Mouse (Mus musculus): Measurements from ENCODE around the gene Styk1. TPM values are rescaled to one million over a fixed set of nuclear protein-coding genes. Genes with fewer than 3 reads are reported as not detected.

The Styk1 gene
- polyA plus RNA-seq, 1 experiment = 1.9 TPM

DNA sequence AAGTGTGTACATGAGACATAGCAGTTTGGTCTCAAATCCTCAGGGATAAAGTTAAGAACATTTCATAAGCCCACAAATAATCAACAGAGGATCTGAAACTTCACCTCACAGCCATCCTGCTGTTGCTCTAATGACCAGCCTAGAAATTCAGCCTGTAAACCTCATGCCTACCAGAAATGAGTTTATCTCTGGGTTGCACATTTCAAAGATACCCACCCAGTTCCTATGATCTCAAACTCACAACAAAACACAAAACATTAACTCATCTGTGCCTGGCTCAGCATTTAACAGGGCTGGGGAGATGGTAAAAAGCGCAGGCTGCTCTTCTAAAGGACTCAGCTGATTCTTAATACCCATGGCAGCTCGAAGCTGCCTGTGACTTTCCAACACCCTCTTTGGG, 11.0 kb upstream of the Styk1 start:
- DNase-seq (ENCODE audit: low read depth) = no peak
- TF ChIP-seq CTCF (IDR thresholded peaks at IDR 0.05; ENCODE audit: borderline replicate concordance, extremely low read depth, insufficient read depth, insufficient read length) = no peak
- TF ChIP-seq POLR2A (IDR thresholded peaks at IDR 0.05; ENCODE audit: borderline replicate concordance, extremely low read depth, insufficient read depth, insufficient read length, poor library complexity, severe bottlenecking) = no peak

DNA sequence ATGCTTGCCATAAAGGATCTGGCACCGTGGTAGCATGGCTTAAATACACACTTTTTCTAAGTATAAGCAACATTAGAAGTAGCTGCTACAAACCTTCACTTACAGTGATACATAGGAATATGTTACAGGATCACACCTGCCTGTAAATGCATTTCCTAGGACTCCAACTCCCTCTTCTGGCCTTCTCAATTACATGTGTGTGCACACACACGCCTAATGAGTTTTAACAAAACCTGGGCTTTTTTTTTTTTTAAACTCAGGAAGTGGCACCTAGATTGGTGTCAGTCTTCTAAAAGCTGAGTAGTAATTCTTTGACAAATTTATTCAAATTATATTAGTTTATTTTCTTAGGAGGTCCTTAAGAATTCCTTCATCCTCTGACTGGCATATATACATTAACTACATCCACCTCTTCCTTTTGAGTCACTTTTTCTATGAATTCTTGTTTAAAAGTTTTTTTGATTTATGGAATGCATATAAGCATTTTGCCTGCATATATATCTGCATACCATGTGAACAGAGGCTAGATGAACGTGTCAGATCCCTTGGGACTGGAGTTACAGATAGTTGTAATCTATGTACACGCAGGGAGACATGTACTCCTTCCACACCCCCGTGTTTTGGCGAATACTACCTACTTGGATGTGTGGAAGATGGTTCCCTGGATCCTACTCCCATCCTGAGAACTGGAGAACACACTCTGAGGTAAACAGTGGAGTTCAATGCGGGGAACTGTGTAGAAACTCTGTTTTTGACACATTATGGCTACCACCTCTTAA, 9.8 kb upstream of the Styk1 start:
- no peak for DNase-seq (ENCODE audit: low read depth)
- TF ChIP-seq POLR2A (IDR thresholded peaks at IDR 0.05; ENCODE audit: borderline replicate concordance, extremely low read depth, insufficient read depth, insufficient read length, poor library complexity, severe bottlenecking) (no peak), CTCF (IDR thresholded peaks at IDR 0.05; ENCODE audit: borderline replicate concordance, extremely low read depth, insufficient read depth, insufficient read length) (no peak)

DNA sequence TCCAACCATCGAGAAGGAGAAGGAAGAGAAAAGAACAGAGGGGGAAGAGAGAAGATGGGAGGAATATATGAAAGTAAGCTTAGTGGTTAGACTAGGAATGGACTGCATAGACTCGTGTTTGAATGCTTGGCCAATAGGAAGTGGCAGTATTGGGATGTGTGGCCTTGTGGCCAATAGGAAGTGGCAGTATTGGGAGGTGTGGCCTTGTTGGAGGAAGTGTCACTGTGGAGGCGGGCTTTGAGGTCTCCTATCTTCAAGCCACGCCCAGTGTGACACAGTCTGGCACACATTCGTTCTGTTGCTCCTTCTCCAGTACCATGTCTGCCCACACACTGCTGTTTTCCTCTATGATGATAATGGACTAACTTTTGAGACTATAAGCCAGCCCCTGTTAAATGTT, 7.3 kb upstream of the Styk1 start:
- DNase-seq (ENCODE audit: low read depth) = no peak
- TF ChIP-seq CTCF (IDR thresholded peaks at IDR 0.05; ENCODE audit: borderline replicate concordance, extremely low read depth, insufficient read depth, insufficient read length) (no peak), POLR2A (IDR thresholded peaks at IDR 0.05; ENCODE audit: borderline replicate concordance, extremely low read depth, insufficient read depth, insufficient read length, poor library complexity, severe bottlenecking) (no peak)

DNA sequence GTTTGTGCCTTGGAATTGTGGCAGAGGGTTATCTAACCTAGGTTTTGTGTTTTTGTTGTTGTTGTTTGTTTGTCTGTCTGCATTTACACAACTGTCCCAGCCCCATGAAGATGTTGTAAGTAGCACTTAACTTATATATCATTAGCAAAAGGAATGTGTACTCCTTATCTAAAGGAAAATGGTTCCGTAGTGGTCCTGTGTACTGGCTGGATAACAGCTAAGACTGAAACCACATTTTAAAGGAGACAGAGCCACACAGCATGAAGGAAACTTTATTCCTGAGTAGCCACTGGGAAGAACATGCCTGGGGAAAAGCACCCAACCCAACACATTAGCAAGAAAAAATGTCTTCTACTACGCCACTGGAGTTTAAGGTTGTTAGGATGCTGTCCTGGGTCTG, 6.1 kb upstream of the Styk1 start:
- DNase-seq (ENCODE audit: low read depth) = no peak
- TF ChIP-seq CTCF (IDR thresholded peaks at IDR 0.05; ENCODE audit: borderline replicate concordance, extremely low read depth, insufficient read depth, insufficient read length) = no peak
- TF ChIP-seq POLR2A (IDR thresholded peaks at IDR 0.05; ENCODE audit: borderline replicate concordance, extremely low read depth, insufficient read depth, insufficient read length, poor library complexity, severe bottlenecking) = no peak

DNA sequence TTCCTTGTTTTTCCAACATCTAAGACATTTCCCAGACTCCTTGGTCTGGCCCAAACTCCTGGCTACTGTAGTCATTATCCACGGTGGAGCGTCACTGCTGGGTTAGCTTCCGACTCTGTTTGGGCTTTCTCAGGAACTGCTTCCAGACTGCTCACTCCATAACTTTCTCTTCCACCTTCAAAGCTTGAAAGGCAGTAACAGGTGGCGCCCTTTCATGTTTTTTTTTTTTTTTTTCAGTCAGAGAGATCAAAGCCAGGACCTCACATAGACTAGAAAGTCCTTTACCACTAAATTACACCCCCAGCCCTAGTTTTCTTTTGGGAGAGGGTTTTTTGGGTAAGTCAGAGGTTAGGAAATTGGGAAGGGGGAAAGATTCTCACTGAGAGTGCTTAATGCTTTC, 1.5 kb upstream of the Styk1 start:
- DNase-seq (ENCODE audit: low read depth) = no peak
- TF ChIP-seq POLR2A (IDR thresholded peaks at IDR 0.05; ENCODE audit: borderline replicate concordance, extremely low read depth, insufficient read depth, insufficient read length, poor library complexity, severe bottlenecking) (no peak), CTCF (IDR thresholded peaks at IDR 0.05; ENCODE audit: borderline replicate concordance, extremely low read depth, insufficient read depth, insufficient read length) (no peak)

DNA sequence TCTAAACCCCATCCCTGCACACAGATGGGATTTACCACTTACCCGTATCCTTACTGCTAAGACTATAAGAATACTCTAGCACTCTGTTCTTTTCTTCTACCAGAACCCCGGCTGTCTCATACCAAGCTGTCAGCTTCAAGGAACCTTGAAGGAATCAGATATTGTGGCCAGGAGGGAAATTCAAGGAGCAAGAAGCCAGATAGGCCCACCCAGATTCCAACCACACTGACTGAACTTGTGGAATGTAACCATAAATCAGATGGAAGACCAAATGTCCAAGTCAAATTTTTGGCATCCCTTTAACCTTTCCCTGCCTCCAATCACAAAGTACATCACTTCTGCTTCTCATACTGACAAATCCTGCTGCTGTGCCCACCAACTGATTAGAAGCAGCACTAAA, 6.4 kb downstream of the Styk1 start:
- DNase-seq (ENCODE audit: low read depth) = no peak
- TF ChIP-seq CTCF (IDR thresholded peaks at IDR 0.05; ENCODE audit: borderline replicate concordance, extremely low read depth, insufficient read depth, insufficient read length) (no peak), POLR2A (IDR thresholded peaks at IDR 0.05; ENCODE audit: borderline replicate concordance, extremely low read depth, insufficient read depth, insufficient read length, poor library complexity, severe bottlenecking) (no peak)

DNA sequence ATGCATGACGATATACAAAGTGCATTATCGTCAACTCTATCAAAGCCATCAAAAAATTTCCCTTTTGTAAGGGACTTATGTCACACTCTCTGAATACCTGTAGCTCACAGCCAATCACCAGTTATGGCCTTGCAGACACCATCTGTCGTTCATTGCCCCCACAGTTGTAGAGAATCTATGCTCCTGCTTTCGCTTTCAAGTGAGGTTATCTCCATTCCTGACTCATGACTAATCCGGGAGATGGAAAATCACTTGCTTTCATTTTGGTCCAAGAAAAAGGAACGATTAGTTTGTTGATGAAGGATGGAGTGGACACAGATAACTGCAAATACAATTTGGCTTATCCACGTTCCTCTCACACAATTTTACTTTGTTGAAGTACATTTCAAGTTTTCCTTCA, 9.1 kb downstream of the Styk1 start:
- TF ChIP-seq POLR2A (IDR thresholded peaks at IDR 0.05; ENCODE audit: borderline replicate concordance, extremely low read depth, insufficient read depth, insufficient read length, poor library complexity, severe bottlenecking) (no peak), CTCF (IDR thresholded peaks at IDR 0.05; ENCODE audit: borderline replicate concordance, extremely low read depth, insufficient read depth, insufficient read length) (no peak)
- DNase-seq (ENCODE audit: low read depth) = no peak

DNA sequence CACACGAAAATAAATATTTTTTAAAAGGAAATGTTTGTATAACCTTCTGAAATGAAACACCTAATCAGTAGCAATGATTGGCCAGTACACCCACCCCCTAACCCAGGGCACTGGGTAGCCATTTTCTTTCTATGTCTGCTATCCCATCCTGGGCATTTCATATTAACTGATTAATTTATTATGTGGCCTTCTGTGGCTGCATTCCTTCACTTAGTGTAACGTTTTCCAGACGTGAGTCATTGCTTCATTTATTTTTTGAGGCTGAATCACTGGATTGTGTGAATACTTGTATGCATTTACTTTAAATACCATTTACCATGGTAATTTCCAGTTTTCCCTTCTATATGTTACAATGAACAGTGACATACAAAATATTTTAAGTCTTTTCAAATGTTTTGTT, 13.3 kb downstream of the Styk1 start:
- DNase-seq (ENCODE audit: low read depth) = no peak
- TF ChIP-seq CTCF (IDR thresholded peaks at IDR 0.05; ENCODE audit: borderline replicate concordance, extremely low read depth, insufficient read depth, insufficient read length) (no peak), POLR2A (IDR thresholded peaks at IDR 0.05; ENCODE audit: borderline replicate concordance, extremely low read depth, insufficient read depth, insufficient read length, poor library complexity, severe bottlenecking) (no peak)

DNA sequence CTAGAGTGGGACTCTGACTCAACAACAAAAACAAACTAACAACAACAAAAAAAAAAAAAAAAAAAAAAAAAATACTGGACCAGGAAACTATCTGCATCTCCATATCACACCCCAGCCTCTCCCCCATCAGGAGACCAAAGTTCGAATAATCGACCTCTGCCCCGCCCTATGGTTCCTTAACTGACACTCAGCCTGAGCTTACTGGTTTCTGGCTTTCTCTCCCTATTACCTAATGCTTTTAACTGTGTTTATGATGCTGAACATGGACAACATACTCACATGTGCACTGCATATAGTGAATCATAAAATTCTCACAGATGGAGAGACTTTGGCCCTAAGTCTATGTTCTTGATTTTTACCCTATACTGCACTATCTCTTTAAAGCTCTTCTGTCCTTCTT, 14.1 kb downstream of the Styk1 start:
- TF ChIP-seq POLR2A (IDR thresholded peaks at IDR 0.05; ENCODE audit: borderline replicate concordance, extremely low read depth, insufficient read depth, insufficient read length, poor library complexity, severe bottlenecking) (no peak), CTCF (IDR thresholded peaks at IDR 0.05; ENCODE audit: borderline replicate concordance, extremely low read depth, insufficient read depth, insufficient read length) (no peak)
- DNase-seq (ENCODE audit: low read depth) = no peak

DNA sequence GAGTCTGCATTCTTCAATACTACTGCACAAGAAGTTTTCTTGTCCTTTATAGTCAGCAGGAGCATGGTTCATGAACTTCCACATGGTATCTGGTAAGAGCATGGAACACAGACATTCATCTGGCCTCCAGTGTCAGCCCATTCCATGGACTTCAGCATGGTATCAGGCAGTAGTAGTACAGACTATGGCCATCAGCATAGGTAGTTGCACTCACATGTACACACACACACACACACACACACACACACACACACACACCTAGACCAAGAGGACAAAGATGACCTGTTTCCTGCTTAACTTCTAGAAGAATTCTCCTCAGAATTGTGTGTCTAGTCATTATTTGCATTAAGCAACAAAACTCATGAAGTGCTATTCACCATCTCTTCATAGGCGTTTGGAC, 14.6 kb downstream of the Styk1 start:
- TF ChIP-seq CTCF (IDR thresholded peaks at IDR 0.05; ENCODE audit: borderline replicate concordance, extremely low read depth, insufficient read depth, insufficient read length) (no peak), POLR2A (IDR thresholded peaks at IDR 0.05; ENCODE audit: borderline replicate concordance, extremely low read depth, insufficient read depth, insufficient read length, poor library complexity, severe bottlenecking) (no peak)
- DNase-seq (ENCODE audit: low read depth) = no peak

DNA sequence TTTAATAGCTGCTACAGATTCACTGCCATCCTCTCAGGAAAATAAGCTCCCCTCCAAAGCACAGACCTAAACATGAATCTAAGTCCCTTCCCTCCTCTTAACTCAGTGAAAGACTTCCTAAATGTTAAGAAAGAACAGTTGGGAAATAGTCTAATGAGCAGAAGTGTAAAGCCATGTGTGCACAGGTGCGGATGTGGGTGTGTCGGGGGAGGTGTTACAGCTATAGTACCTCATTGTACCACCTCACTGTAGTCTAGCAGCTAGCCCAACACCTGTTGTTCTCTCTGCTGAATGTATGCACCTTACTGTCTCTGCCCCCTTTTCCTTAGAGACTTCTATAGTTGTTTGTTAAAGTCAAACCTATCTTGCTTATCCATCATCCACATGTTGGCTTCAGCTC, 26.3 kb downstream of the Styk1 start:
- TF ChIP-seq CTCF (IDR thresholded peaks at IDR 0.05; ENCODE audit: borderline replicate concordance, extremely low read depth, insufficient read depth, insufficient read length) (no peak), POLR2A (IDR thresholded peaks at IDR 0.05; ENCODE audit: borderline replicate concordance, extremely low read depth, insufficient read depth, insufficient read length, poor library complexity, severe bottlenecking) (no peak)
- no peak for DNase-seq (ENCODE audit: low read depth)

All from brain, embryonic 14.5 days (tissue).